Mouse (Mus musculus) inflammation-experienced regulatory T-cells, adult 6 months (primary cell): Measurements from ENCODE around the gene Smad6. TPM values are rescaled to one million over a fixed set of nuclear protein-coding genes. Genes with fewer than 3 reads are reported as not detected.

Source experiments
- ATAC-seq: one replicate; pipeline ENCODE4 v1.8.0; 2017
- polyA plus RNA-seq, 3 experiments: library from polyadenylated mRNA; unstranded; fragments of 100-300 nt; shearing (Covaris generic); gene quantifications; one replicate each; pipeline ENCODE4 v1.2.1; 2017

Gene Smad6
- not detected for polyA plus RNA-seq

GRCm38 (mm10) chr9:64021853-64022561 lies at the start of gene Smad6:
Smad6 (minus strand) TSS chr9:64022059.
- ATAC-seq: no peak

- no peak for ATAC-seq
These were observed 48.8 kb upstream of the Smad6 start for GRCm38 (mm10) chr9:64070674-64071073.

- ATAC-seq: no peak
These were observed 47.3 kb upstream of the Smad6 start for GRCm38 (mm10) chr9:64069131-64069530.

GRCm38 (mm10) chr9:64068571-64068970 lies 46.7 kb upstream of the Smad6 start:
- no peak for ATAC-seq

- no peak for ATAC-seq
These were observed 45.9 kb upstream of the Smad6 start for GRCm38 (mm10) chr9:64067787-64068186.

- no peak for ATAC-seq
These were observed 38.2 kb upstream of the Smad6 start for GRCm38 (mm10) chr9:64060033-64060539.

- ATAC-seq: no peak
These were observed 36.2 kb upstream of the Smad6 start for GRCm38 (mm10) chr9:64057903-64058650.

- ATAC-seq: no peak
These were observed 33.3 kb upstream of the Smad6 start for GRCm38 (mm10) chr9:64055162-64055561.

GRCm38 (mm10) chr9:64053786-64054185 lies 31.9 kb upstream of the Smad6 start:
- no peak for ATAC-seq

- no peak for ATAC-seq
These were observed 29.4 kb upstream of the Smad6 start for GRCm38 (mm10) chr9:64051241-64051640.

- ATAC-seq: no peak
These were observed 28.7 kb upstream of the Smad6 start for GRCm38 (mm10) chr9:64050513-64051065.

- peak; percentile 95 for ATAC-seq
These were observed 27.9 kb upstream of the Smad6 start for GRCm38 (mm10) chr9:64049471-64050380.

GRCm38 (mm10) chr9:64045117-64045890 lies 23.4 kb upstream of the Smad6 start:
- no peak for ATAC-seq

- ATAC-seq: no peak
These were observed 22.5 kb upstream of the Smad6 start for GRCm38 (mm10) chr9:64044343-64044742.

- no peak for ATAC-seq
These were observed 21.1 kb upstream of the Smad6 start for GRCm38 (mm10) chr9:64042911-64043310.

- no peak for ATAC-seq
These were observed 20.4 kb upstream of the Smad6 start for GRCm38 (mm10) chr9:64042216-64042615.

- peak; percentile 83 for ATAC-seq
These were observed 8.2 kb upstream of the Smad6 start for GRCm38 (mm10) chr9:64029908-64030631.

- no peak for ATAC-seq
These were observed 3.7 kb upstream of the Smad6 start for GRCm38 (mm10) chr9:64025565-64025964.

GRCm38 (mm10) chr9:64024976-64025375 lies 3.1 kb upstream of the Smad6 start:
- ATAC-seq: no peak

GRCm38 (mm10) chr9:64022562-64023366 lies 905 bp upstream of the Smad6 start:
- ATAC-seq: peak; percentile 83
